Mouse (Mus musculus) heart, adult 2 months (tissue): ENCODE measurements around the gene Slc2a5. TPM values are rescaled to one million over a fixed set of nuclear protein-coding genes. Genes with fewer than 3 reads are reported as not detected.
A peak's percentile ranks its signal among the peaks of the same experiment; 100 is the strongest.

Experiments used
- DNase-seq, 2 experiments: peaks; one replicate each; pipeline ENCODE4 v3.0.0; 2021
- H3K27ac ChIP-seq: fragments of 200-600 bp; 2 replicates; pipeline ENCODE4 v1.8.1; 2022
- H3K27me3 ChIP-seq: fragments of 200-500 bp; 2 replicates; pipeline ENCODE4 v1.6.1; 2012; ENCODE audit warnings: mild to moderate bottlenecking, low read length, inconsistent platforms, mixed read lengths; ENCODE audit not compliant: control insufficient read depth, insufficient read depth
- H3K36me3 ChIP-seq: fragments of 200-500 bp; 2 replicates; pipeline ENCODE4 v1.6.1; 2012; ENCODE audit warnings: low read length, inconsistent platforms; ENCODE audit not compliant: control insufficient read depth, insufficient read depth
- H3K4me1 ChIP-seq: fragments of 200-500 bp; 2 replicates; pipeline ENCODE4 v1.6.1; 2011; ENCODE audit warnings: low read length; ENCODE audit not compliant: control insufficient read depth, insufficient read depth
- H3K4me3 ChIP-seq: fragments of 200-600 bp; 2 replicates; pipeline ENCODE4 v1.8.1; 2022
- H3K79me2 ChIP-seq: fragments of 200-500 bp; replicated peaks from 2 replicates; pipeline ENCODE4 v1.6.1; 2012; ENCODE audit warnings: mild to moderate bottlenecking, inconsistent platforms, low read length, moderate library complexity, mixed read lengths; ENCODE audit not compliant: control insufficient read depth, insufficient read depth
- H3K9ac ChIP-seq: fragments of 200-500 bp; 2 replicates; pipeline ENCODE4 v1.6.1; 2012; ENCODE audit warnings: low read depth, mild to moderate bottlenecking, control low read depth, inconsistent platforms, low read length, mixed read lengths
- CTCF ChIP-seq: fragments of 200-600 bp; IDR thresholded peaks from 2 replicates; pipeline ENCODE4 v1.8.1; 2022; ENCODE audit warnings: antibody characterized with exemption, mild to moderate bottlenecking, moderate library complexity
- EP300 ChIP-seq: fragments of 200-500 bp; IDR thresholded peaks from 2 replicates; pipeline ENCODE4 v1.6.1; 2011; ENCODE audit warnings: low read depth, low read length, control low read depth; ENCODE audit not compliant: insufficient read depth
- POLR2A ChIP-seq: fragments of 200-500 bp; IDR thresholded peaks from 2 replicates; pipeline ENCODE4 v1.6.1; 2011; ENCODE audit warnings: mild to moderate bottlenecking, low read depth, low read length, control low read depth; ENCODE audit not compliant: insufficient read depth
- WGBS: fragments of 180-500 bp; shearing (Covaris S2); methylation state at CpG from one replicate; pipeline ENCODE4 v1.1.7; 2018; 5-methylcytosine and 5-hydroxymethylcytosine counted together
- intact Hi-C: fragments of 180-260 bp; cut with DNase I; formaldehyde crosslinking; loops from one replicate; pipeline ENCODE4 v1.15.1; 2025
- polyA plus RNA-seq: library from polyadenylated mRNA; depleted of rRNA; stranded (reverse); fragments of >200 nt; gene quantifications from 2 replicates; pipeline ENCODE4 v1.2.3, GENCODE M21; 2012; rRNA removed
- total RNA-seq, 2 experiments: library from RNA; stranded (reverse); gene quantifications; 2 replicates each; pipeline ENCODE4 v1.2.3; 2021

The Slc2a5 gene
- total and polyA plus RNA-seq, 3 experiments: 0.09 to 1.8 TPM; not detected in 1

GRCm38 (mm10) chr4:150176535-150176934 is 57.5 kb downstream of the Slc2a5 start:
- Histone ChIP-seq H3K27me3 (no peaks in the 10 kb centered on the region), H3K36me3 (no peaks in the 10 kb centered on the region), H3K4me3 (no peak overlapping the region), H3K79me2 (no peaks in the 10 kb centered on the region), H3K9ac (no peak overlapping the region), H3K4me1 (no peaks in the 10 kb centered on the region), H3K27ac (no peak overlapping the region)
- WGBS: 7% methylated on average over 7 of the region's 7 CpGs
- peak; percentile 14 to 45 for DNase-seq
- no peak for TF ChIP-seq EP300
- peak; percentile 78 for TF ChIP-seq CTCF
- intact Hi-C loops: loop anchor here (1.0 to 2.0 kb wide), 2 partner anchors 43 to 72 kb away; no protein-coding TSS in a partner anchor

GRCm38 (mm10) chr4:150177122-150177521 is 58.0 kb downstream of the Slc2a5 start:
- no peak overlapping the region for H3K4me3 ChIP-seq
- DNase-seq: no peak
- no peak overlapping the region for H3K9ac ChIP-seq
- H3K4me1 ChIP-seq: no peaks in the 10 kb centered on the region
- TF ChIP-seq CTCF (no peak), POLR2A (no peak), EP300 (no peak)
- no peaks in the 10 kb centered on the region for H3K79me2 ChIP-seq
- WGBS: 67% methylated on average over 8 of the region's 8 CpGs
- no peak overlapping the region for H3K27ac ChIP-seq
- no peaks in the 10 kb centered on the region for H3K27me3 ChIP-seq
- no peaks in the 10 kb centered on the region for H3K36me3 ChIP-seq
- intact Hi-C loops: loop anchor here (2.0 kb wide), 1 partner anchor 72 kb away; no protein-coding TSS in a partner anchor

GRCm38 (mm10) chr4:150178131-150178530 is 59.0 kb downstream of the Slc2a5 start:
- no peak overlapping the region for H3K27ac ChIP-seq
- intact Hi-C loops: no loop called here
- H3K27me3 ChIP-seq: no peaks in the 10 kb centered on the region
- H3K36me3 ChIP-seq: no peaks in the 10 kb centered on the region
- no peak for DNase-seq
- no peaks in the 10 kb centered on the region for H3K79me2 ChIP-seq
- TF ChIP-seq CTCF (no peak), EP300 (no peak), POLR2A (no peak)
- WGBS: 62% methylated on average over 4 of the region's 4 CpGs
- no peaks in the 10 kb centered on the region for H3K4me1 ChIP-seq
- H3K9ac ChIP-seq: no peak overlapping the region
- no peak overlapping the region for H3K4me3 ChIP-seq

GRCm38 (mm10) chr4:150181304-150181703 is 62.2 kb downstream of the Slc2a5 start:
- no peaks in the 10 kb centered on the region for H3K27me3 ChIP-seq
- no peak for DNase-seq
- H3K4me1 ChIP-seq: no peaks in the 10 kb centered on the region
- TF ChIP-seq CTCF: peak; percentile 22; the same call in 1 of the 2 replicates
- TF ChIP-seq EP300: no peak
- no peaks in the 10 kb centered on the region for H3K79me2 ChIP-seq
- WGBS: 90% methylated on average over 7 of the region's 7 CpGs
- intact Hi-C loops: no loop called here
- no peak overlapping the region for H3K9ac ChIP-seq
- H3K4me3 ChIP-seq: no peak overlapping the region
- no peaks in the 10 kb centered on the region for H3K36me3 ChIP-seq
- H3K27ac ChIP-seq: no peak overlapping the region

- Histone ChIP-seq H3K36me3 (no peaks in the 10 kb centered on the region), H3K27ac (no peak overlapping the region), H3K27me3 (peaks cover 2% of the 10 kb centered on the region), H3K9ac (no peak overlapping the region), H3K79me2 (no peaks in the 10 kb centered on the region), H3K4me3 (no peak overlapping the region), H3K4me1 (no peaks in the 10 kb centered on the region)
- intact Hi-C loops: no loop called here
- no peak for DNase-seq
- TF ChIP-seq EP300 (no peak), POLR2A (no peak), CTCF (no peak)
- 54% methylated on average over 11 of the region's 11 CpGs for WGBS
These were observed 69.2 kb downstream of the Slc2a5 start for GRCm38 (mm10) chr4:150188236-150188635.

GRCm38 (mm10) chr4:150192199-150192598 is 73.1 kb downstream of the Slc2a5 start:
- H3K79me2 ChIP-seq: no peaks in the 10 kb centered on the region
- 69% methylated on average over 6 of the region's 6 CpGs for WGBS
- no peak overlapping the region for H3K4me3 ChIP-seq
- intact Hi-C loops: no loop called here
- TF ChIP-seq POLR2A: no peak
- TF ChIP-seq EP300: no peak
- TF ChIP-seq CTCF: no peak
- no peak overlapping the region for H3K9ac ChIP-seq
- no peak overlapping the region for H3K27ac ChIP-seq
- peaks cover 2% of the 10 kb centered on the region for H3K27me3 ChIP-seq
- DNase-seq: no peak
- no peaks in the 10 kb centered on the region for H3K36me3 ChIP-seq
- no peaks in the 10 kb centered on the region for H3K4me1 ChIP-seq

Other genes starting within 250 kb of the Slc2a5 start
- gene Spsb1, start 164.2 kb upstream of the Slc2a5 start, total RNA-seq: 10 to 100 TPM; 28.3 to 35.3 TPM
- gene Spsb1, start 164.2 kb upstream of the Slc2a5 start, polyA plus RNA-seq: 32.2 and 38.7 TPM in 2 replicates
- 10 to 100 TPM; 39.0 to 44.2 TPM for gene H6pd, start 110.3 kb upstream of the Slc2a5 start, total RNA-seq
- gene H6pd, start 110.3 kb upstream of the Slc2a5 start, polyA plus RNA-seq: 27.4 and 29.5 TPM in 2 replicates
- 10 to 100 TPM; 34.2 to 42.4 TPM for gene Gpr157, start 31.9 kb upstream of the Slc2a5 start, total RNA-seq
- gene Gpr157, start 31.9 kb upstream of the Slc2a5 start, polyA plus RNA-seq: 21.8 and 29.2 TPM in 2 replicates
- not detected for gene Slc2a7, start 29.7 kb downstream of the Slc2a5 start, total RNA-seq
- not detected in 2 replicates for gene Slc2a7, start 29.7 kb downstream of the Slc2a5 start, polyA plus RNA-seq
- not detected for gene Car6, start 82.0 kb downstream of the Slc2a5 start, total RNA-seq
- not detected in 2 replicates for gene Car6, start 82.0 kb downstream of the Slc2a5 start, polyA plus RNA-seq
- gene Eno1, start 117.4 kb downstream of the Slc2a5 start, total RNA-seq: 100 to 1,000 TPM; 111 to 113 TPM
- gene Eno1, start 117.4 kb downstream of the Slc2a5 start, polyA plus RNA-seq: 179 and 246 TPM in 2 replicates
- gene Rere, start 162.4 kb downstream of the Slc2a5 start, total RNA-seq: 10 to 100 TPM; 39.0 to 46.4 TPM
- gene Rere, start 162.4 kb downstream of the Slc2a5 start, polyA plus RNA-seq: 16.2 and 19.3 TPM in 2 replicates